Mouse (Mus musculus) MEL (cell line): ENCODE measurements around the gene Grid1.

ENCODE experiments used
- CTCF ChIP-seq, 3 experiments: IDR thresholded peaks in 2 of 3; conservative IDR thresholded peaks in 1 of 3; 2 replicates each; pipeline ENCODE4 v1.5.1; 2011 to 2012; ENCODE audit warnings: low read length in 3 of 3, low read depth in 2 of 3, mild to moderate bottlenecking in 2 of 3, improper control_type of control experiment in 1 of 3, inconsistent platforms in 1 of 3, mixed read lengths in 1 of 3, moderate library complexity in 1 of 3; ENCODE audit not compliant: control insufficient read depth in 1 of 3, insufficient read depth in 1 of 3, poor library complexity in 1 of 3, severe bottlenecking in 1 of 3
- EP300 ChIP-seq, 2 experiments: IDR thresholded peaks; 2 replicates each; pipeline ENCODE4 v1.6.1; 2011; ENCODE audit warnings: improper control_type of control experiment in 2 of 2, low read length in 2 of 2, low read depth in 1 of 2, mild to moderate bottlenecking in 1 of 2
- GABPA ChIP-seq: IDR thresholded peaks from 2 replicates; pipeline ENCODE4 v1.6.1; 2012; ENCODE audit warnings: low read depth, mild to moderate bottlenecking, inconsistent platforms, low read length, improper control_type of control experiment, moderate library complexity
- POLR2A ChIP-seq, 2 experiments: IDR thresholded peaks; 2 replicates each; pipeline ENCODE4 v1.6.1; 2011 to 2012; ENCODE audit warnings: low read length in 2 of 2, mild to moderate bottlenecking in 2 of 2, control low read depth in 1 of 2, improper control_type of control experiment in 1 of 2, low read depth in 1 of 2, moderate library complexity in 1 of 2; ENCODE audit not compliant: control insufficient read depth in 1 of 2, insufficient read depth in 1 of 2, poor library complexity in 1 of 2
- RAD21 ChIP-seq: IDR thresholded peaks from 2 replicates; pipeline ENCODE4 v1.6.1; 2011; ENCODE audit warnings: mild to moderate bottlenecking, low read depth, low read length, improper control_type of control experiment
- TAL1 ChIP-seq: IDR thresholded peaks from 2 replicates; pipeline ENCODE4 v1.6.1; 2012; ENCODE audit warnings: mild to moderate bottlenecking, inconsistent platforms, low read length, moderate library complexity, mixed read lengths
- ZMIZ1 ChIP-seq: IDR thresholded peaks from 2 replicates; pipeline ENCODE4 v1.6.1; 2012; ENCODE audit warnings: low read depth, mild to moderate bottlenecking, inconsistent platforms, low read length, improper control_type of control experiment, moderate library complexity

GRCm38 (mm10) chr14:35250412-35250811 lies 430.5 kb downstream of the Grid1 start:
- TF ChIP-seq CTCF (IDR thresholded peaks at IDR 0.05 in 2 of 3, conservative IDR thresholded peaks at IDR 0.05 in 1 of 3; ENCODE audit: control insufficient read depth in 1 of 3, insufficient read depth in 1 of 3, low read depth in 2 of 3, low read length in 3 of 3, poor library complexity in 1 of 3, severe bottlenecking in 1 of 3) (no peak), POLR2A (IDR thresholded peaks at IDR 0.05; ENCODE audit: control insufficient read depth in 1 of 2, insufficient read depth in 1 of 2, low read depth in 1 of 2, low read length in 2 of 2, poor library complexity in 1 of 2) (no peak), ZMIZ1 (no peak), RAD21 (no peak), EP300 (IDR thresholded peaks at IDR 0.05; ENCODE audit: low read depth in 1 of 2, low read length in 2 of 2) (no peak), GABPA (no peak), TAL1 (no peak)
